Mouse (Mus musculus) lung, postnatal 10 days (tissue): ENCODE results near the gene Zfp53.

Experiments used
- DNase-seq: peaks from one replicate; pipeline ENCODE4 v3.0.0; 2021

Zfp53 gene

DNA sequence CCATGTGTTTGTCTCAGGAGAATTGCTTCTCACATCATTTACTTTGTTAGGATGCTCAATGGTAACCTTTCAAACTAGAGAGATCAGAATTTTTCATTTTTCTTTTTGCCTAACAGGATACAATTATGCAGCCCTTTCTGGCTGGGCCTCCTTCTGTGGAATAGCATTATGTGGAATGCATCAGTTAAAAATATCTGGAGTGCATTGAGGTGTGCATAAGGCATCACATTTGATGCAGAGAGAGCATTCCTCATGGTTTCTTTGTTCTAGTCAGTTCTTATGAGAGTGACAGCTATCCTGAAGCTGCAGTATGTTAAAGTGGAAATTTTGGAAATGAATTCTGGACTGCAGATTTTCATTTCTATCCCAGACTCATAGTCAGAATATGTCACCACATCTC, 37.5 kb downstream of the Zfp53 start:
- DNase-seq: no peak

DNA sequence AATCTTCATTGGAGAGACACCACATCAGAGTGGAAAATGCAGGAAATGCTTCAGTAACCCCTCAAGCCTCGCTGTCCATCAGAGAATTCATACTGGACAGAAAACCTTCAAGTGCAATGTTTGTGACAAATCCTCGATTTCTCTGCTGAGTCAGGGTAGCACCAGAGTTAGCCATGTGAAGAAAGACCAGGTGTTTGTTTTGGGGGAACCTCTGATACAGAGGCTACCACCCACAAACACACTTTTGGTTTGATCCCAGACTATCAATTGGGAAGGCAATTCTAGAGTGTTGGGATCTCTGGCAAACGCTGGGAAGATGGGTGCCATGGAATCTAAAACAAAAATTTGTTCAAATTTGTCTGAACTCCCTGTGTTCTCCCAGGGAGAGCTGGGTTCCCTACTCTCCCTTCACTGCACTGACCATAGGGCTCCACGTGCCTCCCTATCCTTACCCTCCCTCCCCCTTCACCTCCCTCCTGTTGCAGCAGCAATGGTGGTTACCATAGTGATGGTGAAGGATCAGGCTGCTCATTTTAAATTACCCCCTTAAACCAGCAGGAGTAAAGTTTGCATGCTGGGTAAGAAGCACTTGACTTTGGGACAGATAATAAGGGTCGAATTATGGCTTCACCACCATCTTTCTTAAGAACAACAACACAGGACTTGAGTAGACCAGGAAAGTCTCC, 42.0 kb downstream of the Zfp53 start:
- no peak for DNase-seq

DNA sequence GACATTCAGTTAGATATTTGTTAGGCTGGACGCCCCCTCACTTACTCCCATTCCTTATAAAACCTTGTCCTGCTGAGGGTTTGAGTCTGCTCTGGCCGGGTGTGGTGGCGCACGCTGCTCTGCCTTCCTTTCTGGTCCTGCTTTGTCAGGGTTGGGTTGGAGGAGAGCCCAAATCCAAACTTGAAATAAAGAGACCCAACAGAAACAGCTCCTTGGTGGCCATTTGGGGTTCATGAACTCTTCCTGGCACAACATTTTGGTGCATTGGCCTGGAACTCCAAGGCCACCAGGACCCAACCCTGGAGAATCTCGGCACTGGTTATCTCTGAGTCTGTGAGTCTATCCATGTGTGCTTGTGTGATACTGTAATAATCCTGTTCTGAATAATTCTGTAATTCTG, 42.8 kb downstream of the Zfp53 start:
- peak; percentile 36 for DNase-seq

DNA sequence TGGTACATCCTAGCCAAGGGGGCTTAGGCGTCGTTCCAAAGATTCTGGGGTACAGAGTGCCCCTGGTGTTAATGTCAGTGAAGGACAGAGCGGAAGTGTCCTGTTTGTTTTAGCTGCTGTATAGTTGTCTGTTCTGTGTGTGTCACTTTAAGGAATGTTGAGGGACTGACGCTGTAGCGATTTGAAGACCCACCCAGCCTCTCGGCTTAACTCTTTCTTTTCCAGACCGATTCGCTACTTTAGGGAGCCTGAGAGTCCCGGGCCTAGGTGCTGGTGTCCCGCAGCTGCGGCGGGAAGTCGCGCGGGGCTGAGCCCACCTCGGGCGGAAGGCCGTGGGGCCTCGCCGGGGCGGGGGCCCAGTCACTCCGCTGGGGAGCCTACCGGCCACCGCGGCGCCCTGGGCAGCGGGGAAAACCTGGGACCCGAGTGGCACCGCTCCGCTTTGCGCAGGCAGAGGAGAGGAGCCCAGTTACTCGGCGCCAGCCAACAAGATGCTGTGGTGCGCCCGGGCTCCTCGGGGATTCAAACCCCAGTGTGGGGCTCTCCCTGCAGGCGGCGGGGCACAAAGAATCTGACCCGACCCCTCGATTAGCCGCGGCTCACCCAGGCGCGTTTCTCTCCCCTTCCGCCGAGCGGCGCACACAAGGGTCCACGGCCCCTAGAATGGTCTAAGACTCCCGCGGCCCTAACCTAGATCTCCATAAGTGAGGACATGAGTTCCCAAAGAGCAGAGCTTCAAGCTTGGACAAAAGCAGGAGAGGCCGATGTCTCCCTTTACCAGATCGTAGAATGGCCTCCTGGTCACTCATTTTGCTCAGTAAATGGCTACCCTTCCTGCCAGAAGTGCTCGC, 43.5 kb downstream of the Zfp53 start:
- peak; percentile 88 for DNase-seq

DNA sequence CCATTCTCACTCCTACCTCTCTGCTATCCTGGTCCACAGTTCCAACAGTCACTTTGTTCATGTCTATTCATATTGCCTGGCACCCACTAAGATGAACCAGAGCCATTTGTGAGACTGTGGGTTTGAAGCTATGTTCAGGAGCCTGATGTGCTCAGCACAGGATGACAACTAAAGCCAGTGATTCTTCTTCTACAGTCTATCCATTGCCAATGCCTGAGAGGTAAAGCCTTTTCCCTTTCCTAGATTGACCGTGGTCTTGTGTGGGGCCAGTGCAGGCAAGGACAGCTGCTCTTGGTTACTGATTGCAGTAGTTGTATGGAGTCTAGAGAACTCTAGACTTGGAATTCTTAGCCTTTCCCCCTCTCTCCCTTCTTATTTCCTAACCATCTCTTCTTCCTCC, 45.2 kb downstream of the Zfp53 start:
- DNase-seq: no peak

DNA sequence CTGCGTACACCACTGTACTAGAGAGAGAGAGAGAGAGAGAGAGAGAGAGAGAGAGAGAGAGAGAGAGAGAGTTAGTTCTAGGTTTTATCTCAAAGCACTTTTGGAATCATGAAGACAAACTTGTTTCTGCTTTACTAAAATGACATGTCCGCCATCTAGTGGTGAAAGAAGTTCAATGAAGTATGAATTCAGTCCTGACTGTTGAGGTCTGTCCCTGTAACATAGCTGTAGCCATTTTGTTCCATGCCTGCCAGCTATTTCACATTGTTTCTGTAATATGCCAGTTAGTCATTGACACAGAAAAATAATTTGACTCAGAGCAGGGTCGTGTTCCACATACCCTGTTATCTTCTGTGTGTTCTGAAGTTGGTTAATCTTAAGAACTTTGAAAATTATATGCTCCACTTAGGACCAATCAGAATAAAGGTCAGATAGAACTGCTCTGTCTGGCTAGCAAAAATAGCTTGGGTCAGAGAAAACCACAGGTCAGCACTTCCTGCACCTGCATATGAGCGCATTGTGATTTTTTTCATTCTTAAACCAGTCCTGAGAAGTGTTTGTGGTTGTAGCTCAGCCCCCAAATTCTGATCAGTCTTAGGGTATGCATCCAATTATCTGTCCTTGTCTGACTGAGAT, 45.8 kb downstream of the Zfp53 start:
- DNase-seq: peak; percentile 89

DNA sequence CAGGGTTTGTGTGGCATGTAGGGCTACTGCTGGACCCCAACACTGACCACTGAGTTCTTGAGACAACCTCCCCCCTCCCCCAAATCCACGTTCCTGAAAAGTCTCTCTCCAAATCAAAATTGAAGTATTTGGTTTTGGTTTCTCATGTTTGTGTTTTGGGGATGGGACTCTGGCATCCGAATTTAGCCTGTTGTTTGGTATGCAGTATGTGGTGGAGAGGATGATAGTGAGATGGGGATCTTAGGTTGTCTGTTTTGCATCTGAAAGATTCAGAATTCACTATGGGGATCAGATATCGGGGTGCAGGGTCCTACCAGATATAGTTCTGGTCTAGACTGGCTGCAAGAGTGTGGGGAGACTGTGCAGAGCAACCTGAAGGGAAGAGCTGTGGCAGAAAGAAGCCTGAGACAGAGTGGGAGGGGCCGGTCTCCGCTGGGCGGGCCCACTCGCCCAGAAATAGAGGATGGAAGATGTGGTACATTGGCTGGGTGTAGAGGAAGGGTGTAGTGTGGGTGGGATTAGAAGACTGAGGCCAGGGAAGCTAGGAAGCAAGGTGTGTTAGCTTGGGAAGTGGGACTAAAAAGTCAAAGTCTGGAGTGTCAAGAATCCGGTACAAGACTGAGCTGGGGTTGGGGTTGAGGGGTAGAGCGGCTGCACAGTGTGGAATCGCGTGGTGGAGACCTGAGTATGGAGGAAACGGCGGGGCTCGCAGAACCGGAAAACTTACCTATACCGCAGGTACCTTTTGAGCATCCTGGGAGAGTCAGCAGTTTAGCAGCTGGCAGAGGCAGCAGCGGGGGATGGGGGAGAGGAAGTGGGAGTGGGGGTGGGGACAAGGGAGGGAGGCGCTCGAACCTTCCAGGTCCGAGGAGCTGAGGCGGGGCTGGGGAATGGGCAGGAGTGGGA, 46.6 kb downstream of the Zfp53 start, which contains the start of gene Zfp52:
Gene Zfp52, plus strand, starts transcription at position 444 of the 906 bp plus-strand sequence.
- DNase-seq: peak; percentile 81

DNA sequence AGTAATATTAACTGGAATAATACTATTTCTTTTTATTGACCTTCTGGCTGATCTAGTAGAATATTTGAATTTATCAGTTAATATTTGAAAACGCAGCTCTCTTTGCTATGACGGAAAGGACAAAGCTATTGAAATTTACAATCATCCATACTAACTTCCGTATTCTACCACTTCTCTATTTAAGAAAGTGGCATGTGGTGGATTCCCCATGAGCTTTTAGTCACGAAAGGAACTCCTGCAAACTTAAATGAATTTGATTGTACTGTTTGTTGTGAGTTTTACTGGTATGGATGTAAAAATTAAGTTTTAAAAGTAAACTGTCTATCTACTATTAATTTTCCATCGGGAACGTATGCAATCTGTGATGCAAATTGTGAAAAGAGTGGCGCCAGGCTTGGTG, 47.3 kb downstream of the Zfp53 start:
- no peak for DNase-seq

DNA sequence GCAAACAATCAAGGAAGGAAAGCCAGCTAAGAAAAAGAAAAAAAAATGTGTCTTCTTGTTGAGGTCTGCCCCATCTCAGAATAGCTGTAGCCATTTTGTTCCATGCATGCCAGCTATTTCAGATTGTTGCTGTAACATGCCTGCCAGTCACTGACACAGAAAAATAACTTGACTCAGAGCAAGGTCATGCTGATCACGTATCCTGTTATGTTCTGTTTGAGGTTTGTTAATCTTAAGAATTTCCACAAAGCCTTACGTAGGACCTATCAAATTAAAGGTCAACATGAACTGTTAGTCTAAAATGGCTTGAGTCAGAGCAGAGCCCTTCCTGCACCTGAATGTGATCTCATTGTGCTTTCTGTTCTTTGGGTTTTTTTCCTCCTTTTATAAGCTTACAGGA, 47.9 kb downstream of the Zfp53 start:
- DNase-seq: no peak

DNA sequence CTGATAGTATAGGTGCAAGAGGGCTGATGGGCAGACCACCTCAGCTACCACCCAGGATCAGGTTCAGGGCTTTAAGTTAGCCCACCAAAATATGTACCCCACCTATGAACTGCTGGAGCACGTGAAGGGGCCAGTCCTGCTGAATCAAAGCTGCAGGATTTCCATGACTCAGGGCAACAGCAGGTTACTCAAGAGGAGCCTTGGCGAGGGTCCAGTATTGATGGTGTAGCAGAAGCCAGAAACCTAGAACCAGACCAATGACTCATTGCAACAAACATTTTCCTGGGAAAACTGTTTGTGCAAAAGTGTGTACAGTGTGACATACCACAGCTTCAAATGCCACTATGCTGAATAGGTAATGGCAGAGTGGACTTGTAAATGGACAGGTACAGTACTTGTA, 69.0 kb downstream of the Zfp53 start:
- no peak for DNase-seq
